Mouse (Mus musculus) hindbrain, embryonic 11.5 days (tissue): ENCODE results near the gene Klf7. TPM values are rescaled to one million over a fixed set of nuclear protein-coding genes. Genes with fewer than 3 reads are reported as not detected.

Experiments used
- ATAC-seq: fragments of 200-750 bp; cut with Nextera tagmentation; 2 replicates; pipeline ENCODE4 v1.8.0; 2017; ENCODE audit warnings: mild to moderate bottlenecking, moderate TSS enrichment, moderate library complexity; ENCODE audit not compliant: low FRiP score
- DNase-seq: peaks from one replicate; pipeline ENCODE4 v3.0.0-alpha.2; 2015; ENCODE audit warnings: low spot score
- H3K27ac ChIP-seq: fragments of 300-500 bp; sonication (generic); 2 replicates; pipeline ENCODE4 v1.5.1; 2014; ENCODE audit warnings: mild to moderate bottlenecking, low read depth, low read length
- H3K27me3 ChIP-seq: fragments of 300-500 bp; sonication (generic); 2 replicates; pipeline ENCODE4 v1.6.1; 2014; ENCODE audit warnings: mild to moderate bottlenecking, low read length, moderate library complexity, mixed read lengths; ENCODE audit not compliant: control insufficient read depth, insufficient read depth
- H3K36me3 ChIP-seq: fragments of 300-500 bp; sonication (generic); 2 replicates; pipeline ENCODE4 v1.6.1; 2014; ENCODE audit warnings: mild to moderate bottlenecking, low read length, moderate library complexity, mixed read lengths; ENCODE audit not compliant: control insufficient read depth, insufficient read depth
- H3K4me1 ChIP-seq: fragments of 300-500 bp; sonication (generic); replicated peaks from 2 replicates; pipeline ENCODE4 v1.6.1; 2014; ENCODE audit warnings: low read length, mixed read lengths; ENCODE audit not compliant: control insufficient read depth, insufficient read depth
- H3K4me2 ChIP-seq: fragments of 300-500 bp; sonication (generic); replicated peaks from 2 replicates; pipeline ENCODE4 v1.6.1; 2014; ENCODE audit warnings: mild to moderate bottlenecking, low read depth, low read length
- H3K4me3 ChIP-seq: fragments of 300-500 bp; sonication (generic); 2 replicates; pipeline ENCODE4 v1.5.1; 2014; ENCODE audit warnings: low read depth, low read length
- H3K9ac ChIP-seq: fragments of 300-500 bp; sonication (generic); 2 replicates; pipeline ENCODE4 v1.6.1; 2014; ENCODE audit warnings: low read depth, low read length
- H3K9me3 ChIP-seq: fragments of 300-500 bp; sonication (generic); 2 replicates; pipeline ENCODE4 v1.6.1; 2016; ENCODE audit warnings: low read length; ENCODE audit not compliant: control insufficient read depth
- WGBS: fragments of 180-500 bp; shearing (Covaris S2); extraction: QIAGEN DNeasy Blood & Tissue Kit; methylation state at CpG from one replicate; pipeline ENCODE4 v1.1.7; 2014; 5-methylcytosine and 5-hydroxymethylcytosine counted together
- polyA plus RNA-seq: library from polyadenylated mRNA; unstranded; fragments of >200 nt; fragmentation: Nextera tagmentation; extraction: Ambion mirVana; gene quantifications from 2 replicates; pipeline ENCODE4 v1.2.1, GENCODE M21; 2014

The Klf7 gene
- polyA plus RNA-seq, 1 experiment from 2014 or later = 33.6 TPM

DNA sequence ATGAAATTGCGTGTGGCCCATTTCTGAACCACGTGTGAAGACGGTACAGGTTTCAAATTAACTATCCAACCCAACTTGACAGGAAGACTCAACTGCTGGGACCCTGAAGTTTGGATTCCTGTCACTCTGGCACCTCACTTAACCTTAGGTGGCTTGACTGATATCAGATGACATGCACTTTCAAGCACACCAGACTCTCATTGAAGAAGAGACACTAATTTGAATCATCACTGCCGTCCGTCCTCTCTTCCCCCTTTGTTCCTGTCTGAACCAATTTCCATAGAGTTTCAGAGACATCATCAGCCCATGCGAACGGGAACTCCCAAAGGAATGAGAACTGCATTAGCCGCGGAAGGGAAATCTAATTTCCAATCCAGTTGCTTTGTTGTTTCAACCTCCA is 30.5 kb downstream of the Klf7 start:
- no peaks in the 10 kb centered on the region for H3K36me3 ChIP-seq
- ATAC-seq (0 out of 2 replicates have a peak, but pooled peaks have one; percentile 42), DNase-seq (peak; percentile 31)
- no peak overlapping the region for H3K4me3 ChIP-seq
- WGBS = 69% methylated on average over 9 of the region's 9 CpGs
- H3K27me3 ChIP-seq = no peaks in the 10 kb centered on the region
- no peaks in the 10 kb centered on the region for H3K9me3 ChIP-seq
- H3K4me2 ChIP-seq = no peak overlapping the region
- no peaks in the 10 kb centered on the region; the same call in 1 of the 2 replicates for H3K4me1 ChIP-seq
- H3K27ac ChIP-seq = no peak overlapping the region
- H3K9ac ChIP-seq = no peak overlapping the region

DNA sequence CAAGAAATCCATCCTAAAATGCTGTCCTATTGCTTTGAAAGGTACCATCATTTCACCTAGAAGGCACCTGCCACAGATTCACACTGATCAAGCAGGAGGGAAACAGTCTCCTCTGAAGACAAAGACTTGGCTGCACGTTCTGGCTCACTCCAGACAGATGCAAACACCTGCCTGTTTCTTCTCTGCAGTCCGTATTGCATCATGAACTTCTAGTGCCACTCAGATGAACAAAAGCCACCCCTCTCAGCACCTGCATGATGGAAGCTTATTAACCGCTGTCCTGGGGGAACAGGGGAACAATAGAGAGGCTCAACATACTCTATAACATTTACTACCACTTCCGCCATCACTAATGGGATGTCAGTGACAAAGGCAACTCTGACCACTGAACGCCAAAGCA is 31.5 kb downstream of the Klf7 start:
- ATAC-seq = no peak
- H3K4me2 ChIP-seq = no peak overlapping the region
- WGBS = 77% methylated on average over 5 of the region's 5 CpGs
- no peaks in the 10 kb centered on the region for H3K27me3 ChIP-seq
- no peak overlapping the region for H3K4me3 ChIP-seq
- no peaks in the 10 kb centered on the region for H3K9me3 ChIP-seq
- no peak overlapping the region for H3K9ac ChIP-seq
- no peaks in the 10 kb centered on the region for H3K36me3 ChIP-seq
- DNase-seq = no peak
- no peaks in the 10 kb centered on the region; the same call in 1 of the 2 replicates for H3K4me1 ChIP-seq
- H3K27ac ChIP-seq = no peak overlapping the region

DNA sequence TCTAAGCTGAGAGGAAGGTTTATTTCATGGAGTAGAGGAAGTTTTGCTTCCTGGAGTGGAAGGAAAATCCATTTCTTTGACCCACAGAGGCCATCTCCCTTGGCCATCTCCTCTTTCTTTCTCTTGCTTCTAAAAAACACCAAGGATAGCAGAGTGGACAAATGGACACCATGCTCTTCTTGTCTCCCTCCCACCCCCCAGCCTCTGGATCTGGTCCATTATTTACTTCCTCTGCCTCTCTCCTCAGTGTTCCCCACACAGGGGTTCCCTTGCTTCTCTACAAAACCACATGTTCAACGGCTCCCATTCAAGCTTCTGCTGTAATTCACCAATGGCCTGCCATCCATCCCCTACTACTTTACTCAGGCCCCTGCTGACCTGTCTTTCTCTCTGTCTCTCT is 32.4 kb downstream of the Klf7 start:
- H3K9ac ChIP-seq = no peak overlapping the region
- H3K4me2 ChIP-seq = no peak overlapping the region
- 80% methylated on average over 1 of the region's 1 CpGs for WGBS
- no peaks in the 10 kb centered on the region for H3K27me3 ChIP-seq
- H3K9me3 ChIP-seq = no peaks in the 10 kb centered on the region
- no peaks in the 10 kb centered on the region; the same call in 1 of the 2 replicates for H3K4me1 ChIP-seq
- no peak for ATAC-seq
- H3K36me3 ChIP-seq = no peaks in the 10 kb centered on the region
- no peak overlapping the region for H3K4me3 ChIP-seq
- H3K27ac ChIP-seq = no peak overlapping the region
- DNase-seq = no peak

DNA sequence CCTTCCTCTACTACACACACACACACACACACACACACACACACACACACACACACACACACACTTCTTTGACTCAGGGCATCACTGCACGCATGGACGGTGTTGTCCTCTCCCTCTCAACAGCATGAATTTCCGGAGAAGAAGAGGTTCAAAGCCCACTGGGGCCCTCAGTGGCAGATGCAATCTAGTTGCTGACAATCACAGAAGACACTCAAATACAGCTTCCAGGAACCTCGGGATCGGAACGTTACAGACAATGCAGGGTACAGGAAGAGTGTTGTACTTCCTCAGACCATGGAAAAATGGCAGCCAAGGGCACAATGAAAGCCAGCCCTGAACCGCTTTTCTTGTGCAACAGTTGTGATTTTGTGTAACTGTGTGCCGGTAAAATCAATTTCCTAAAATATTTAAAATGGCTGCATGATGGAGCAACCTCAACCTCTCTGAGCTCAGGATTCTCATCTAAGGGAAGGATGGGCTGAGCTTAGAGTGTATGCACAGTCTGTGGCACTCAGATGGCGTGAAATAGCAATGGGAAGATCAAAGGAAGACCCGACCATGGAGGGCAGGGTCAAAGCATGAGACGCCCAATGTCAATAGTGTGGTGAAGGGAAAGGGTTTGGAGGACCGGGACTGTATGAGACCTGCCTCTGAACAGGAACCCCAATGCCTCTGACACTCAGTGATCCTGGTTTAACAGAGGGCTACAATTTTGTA is 33.3 kb downstream of the Klf7 start:
- WGBS = 68% methylated on average over 12 of the region's 12 CpGs
- ATAC-seq = 0 out of 2 replicates have a peak, but pooled peaks have one; percentile 12
- H3K4me2 ChIP-seq = no peak overlapping the region

DNA sequence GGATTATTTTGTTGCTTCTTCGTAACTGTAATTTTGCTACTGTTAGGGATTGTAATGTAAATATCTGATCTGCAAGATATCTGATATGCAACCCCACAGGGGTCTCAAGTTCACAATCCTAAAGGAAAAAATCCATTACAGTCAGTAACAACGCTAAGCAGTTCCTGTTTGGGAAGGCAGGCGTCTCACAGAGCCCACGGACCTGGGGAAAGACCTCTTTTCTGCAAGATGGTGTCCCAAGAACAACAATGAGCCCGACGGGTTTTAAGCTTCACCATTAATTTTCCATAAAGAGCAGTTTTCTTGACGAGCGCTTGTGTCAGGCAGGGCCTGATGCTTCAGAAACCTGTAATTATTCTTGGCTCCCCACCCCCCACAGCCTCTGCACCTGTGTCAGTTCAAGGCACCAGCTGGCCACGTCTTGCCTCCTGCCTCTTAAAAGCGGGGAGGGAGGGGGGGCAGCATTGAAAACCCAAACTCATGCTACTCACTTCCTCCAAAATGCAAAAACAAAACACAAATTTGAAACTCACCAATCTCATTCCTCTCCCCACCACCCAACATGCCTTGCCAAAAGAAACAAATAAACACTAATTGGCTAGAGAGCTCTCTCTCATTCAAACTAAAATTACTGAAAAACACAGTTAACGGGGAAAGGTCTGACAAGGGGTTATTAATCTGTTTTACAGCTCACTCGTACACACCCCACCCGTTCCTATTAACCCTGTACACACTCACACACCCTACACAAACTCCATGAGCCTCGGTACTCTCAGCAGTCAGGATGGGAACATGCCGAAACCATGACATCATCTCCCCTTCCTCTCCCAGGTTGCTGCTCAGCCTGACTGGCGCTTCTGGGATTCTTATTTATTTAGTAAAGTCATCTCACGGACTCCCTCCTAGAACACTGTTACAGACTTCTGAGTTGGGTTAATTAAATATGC is 34.2 kb downstream of the Klf7 start:
- H3K36me3 ChIP-seq = no peaks in the 10 kb centered on the region
- no peaks in the 10 kb centered on the region for H3K9me3 ChIP-seq
- H3K4me2 ChIP-seq = no peak overlapping the region
- H3K27me3 ChIP-seq = no peaks in the 10 kb centered on the region
- peak; percentile 80 for ATAC-seq
- H3K4me3 ChIP-seq = no peak overlapping the region
- no peak overlapping the region for H3K9ac ChIP-seq
- WGBS = 44% methylated on average over 17 of the region's 17 CpGs
- H3K4me1 ChIP-seq = no peaks in the 10 kb centered on the region; the same call in 1 of the 2 replicates
- DNase-seq = peak; percentile 40
- H3K27ac ChIP-seq = peak overlapping the region; percentile 31; the same call in 1 of the 2 replicates

More for the DNA sequence above, 33.3 kb downstream of the Klf7 start:
- DNase-seq = peak; percentile 30
- Histone ChIP-seq H3K4me1 (no peaks in the 10 kb centered on the region; the same call in 1 of the 2 replicates), H3K27me3 (no peaks in the 10 kb centered on the region), H3K27ac (peak overlapping the region; percentile 31; the same call in 1 of the 2 replicates), H3K9me3 (no peaks in the 10 kb centered on the region), H3K9ac (no peak overlapping the region), H3K36me3 (no peaks in the 10 kb centered on the region), H3K4me3 (no peak overlapping the region)

DNA sequence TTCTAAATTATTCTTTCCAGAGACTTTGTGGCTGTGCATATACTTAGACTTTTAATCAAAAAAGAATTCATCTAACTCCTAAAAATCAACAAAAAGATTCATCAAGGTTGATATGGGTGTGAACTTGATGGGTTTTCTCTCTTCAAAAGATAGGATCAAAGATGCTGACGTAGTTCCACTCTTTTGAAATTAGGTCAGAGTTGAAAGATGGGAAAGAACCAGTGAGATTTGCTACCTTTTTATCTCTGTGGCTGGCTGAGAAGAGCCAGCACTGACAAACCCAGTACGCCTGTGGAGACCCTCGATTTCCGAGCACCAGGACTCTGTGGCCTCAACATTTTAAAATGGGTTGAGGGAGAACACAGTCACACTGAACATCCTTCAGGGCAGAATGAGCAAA is 36.2 kb downstream of the Klf7 start:
- no peaks in the 10 kb centered on the region; the same call in 1 of the 2 replicates for H3K4me1 ChIP-seq
- 89% methylated on average over 4 of the region's 4 CpGs for WGBS
- no peak overlapping the region for H3K27ac ChIP-seq
- H3K4me2 ChIP-seq = no peak overlapping the region
- no peaks in the 10 kb centered on the region for H3K9me3 ChIP-seq
- ATAC-seq (no peak), DNase-seq (no peak)
- no peaks in the 10 kb centered on the region for H3K36me3 ChIP-seq
- no peaks in the 10 kb centered on the region for H3K27me3 ChIP-seq
- H3K4me3 ChIP-seq = no peak overlapping the region
- H3K9ac ChIP-seq = no peak overlapping the region

DNA sequence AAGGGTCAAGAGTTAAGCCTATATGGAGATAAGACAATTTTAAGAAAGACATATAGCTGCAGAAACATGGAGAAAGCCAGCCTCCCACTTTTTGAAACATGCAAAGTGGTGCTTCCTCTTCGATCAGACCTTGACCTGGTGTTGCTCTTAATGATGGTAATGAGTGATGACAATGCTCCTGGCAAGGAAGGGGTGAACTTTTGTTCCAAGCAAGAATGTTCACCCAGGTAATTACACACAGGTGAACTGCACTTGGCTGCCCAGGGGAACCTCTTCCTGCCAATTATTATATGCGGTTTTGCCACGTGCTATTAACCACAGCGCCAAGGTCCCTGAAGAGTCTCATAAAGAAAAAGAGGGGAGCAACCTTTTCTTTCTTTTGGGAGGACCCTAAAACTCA is 36.7 kb downstream of the Klf7 start:
- no peaks in the 10 kb centered on the region for H3K27me3 ChIP-seq
- H3K9ac ChIP-seq = no peak overlapping the region
- H3K4me1 ChIP-seq = no peaks in the 10 kb centered on the region; the same call in 1 of the 2 replicates
- H3K27ac ChIP-seq = no peak overlapping the region
- no peaks in the 10 kb centered on the region for H3K36me3 ChIP-seq
- H3K9me3 ChIP-seq = no peaks in the 10 kb centered on the region
- ATAC-seq (no peak), DNase-seq (no peak)
- WGBS = 91% methylated on average over 4 of the region's 4 CpGs
- H3K4me2 ChIP-seq = no peak overlapping the region
- H3K4me3 ChIP-seq = no peak overlapping the region

DNA sequence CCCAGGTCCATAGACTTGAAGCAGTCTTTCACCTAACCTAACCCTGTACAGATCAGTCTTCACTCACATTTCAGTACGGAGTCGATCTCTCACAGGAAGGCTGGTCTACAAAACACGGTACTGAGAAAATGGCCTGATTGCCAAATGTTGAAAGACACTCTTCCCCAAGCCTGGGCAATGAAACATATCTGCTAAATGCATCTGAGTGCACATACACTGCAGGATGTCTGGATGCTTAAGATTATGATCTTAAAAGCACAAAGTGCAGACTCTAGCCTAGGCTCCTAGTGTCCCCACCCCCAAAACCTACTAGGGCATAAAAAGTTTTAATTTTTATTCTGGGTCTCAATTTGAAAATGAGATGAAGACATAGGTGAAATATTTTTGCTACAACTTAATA is 37.4 kb downstream of the Klf7 start:
- Histone ChIP-seq H3K27ac (no peak overlapping the region), H3K4me3 (no peak overlapping the region), H3K9me3 (no peaks in the 10 kb centered on the region), H3K4me2 (no peak overlapping the region), H3K4me1 (no peaks in the 10 kb centered on the region; the same call in 1 of the 2 replicates), H3K36me3 (no peaks in the 10 kb centered on the region), H3K27me3 (no peaks in the 10 kb centered on the region), H3K9ac (no peak overlapping the region)
- no peak for ATAC-seq
- no peak for DNase-seq
- 87% methylated on average over 3 of the region's 3 CpGs for WGBS
